Mouse (Mus musculus): ENCODE measurements around the gene Olfr984. TPM values are rescaled to one million over a fixed set of nuclear protein-coding genes. Genes with fewer than 3 reads are reported as not detected.

Olfr984 gene
- not detected in 2 replicates for polyA plus RNA-seq (2014; fragmentation: Nextera tagmentation; extraction: Ambion mirVana)

GRCm38 (mm10) chr9:40114106-40114505 lies at the start of gene Olfr984:
Gene Olfr984, minus strand, starts transcription at chr9:40114206.
- H3K27me3 ChIP-seq (ENCODE audit: control insufficient read depth, insufficient read depth, low read length): no peaks in the 10 kb centered on the region
- no peak within 1 kb of the TSS for H3K4me2 ChIP-seq (ENCODE audit: low read depth, low read length, severe bottlenecking)
- no peaks in the 10 kb centered on the region for H3K4me1 ChIP-seq (replicated peaks; ENCODE audit: control insufficient read depth, insufficient read depth, low read length)
- no peak within 1 kb of the TSS for H3K27ac ChIP-seq (ENCODE audit: low read depth, low read length)
- DNase-seq (ENCODE audit: low spot score) (no peak), ATAC-seq (replicated peaks; ENCODE audit: low FRiP score) (no peak)
- H3K4me3 ChIP-seq (ENCODE audit: low read depth, low read length): no peak within 1 kb of the TSS
- no peak within 1 kb of the TSS for H3K9ac ChIP-seq (ENCODE audit: low read length)
- 83% methylated on average over 2 of the region's 2 CpGs for WGBS
- no peaks in the 10 kb centered on the region for H3K9me3 ChIP-seq (ENCODE audit: control insufficient read depth, low read length)
- no peaks in the 10 kb centered on the region for H3K36me3 ChIP-seq (ENCODE audit: control insufficient read depth, insufficient read depth, low read length)

GRCm38 (mm10) chr9:40155118-40155644 lies 41.2 kb upstream of the Olfr984 start:
- ATAC-seq (replicated peaks; ENCODE audit: low FRiP score) (no peak), DNase-seq (ENCODE audit: low spot score) (no peak)
- no peak overlapping the region for H3K4me2 ChIP-seq (ENCODE audit: low read depth, low read length, severe bottlenecking)
- no peak overlapping the region for H3K9ac ChIP-seq (ENCODE audit: low read length)
- H3K4me1 ChIP-seq (replicated peaks; ENCODE audit: control insufficient read depth, insufficient read depth, low read length): no peaks in the 10 kb centered on the region
- no peaks in the 10 kb centered on the region for H3K9me3 ChIP-seq (ENCODE audit: control insufficient read depth, low read length)
- H3K27me3 ChIP-seq (ENCODE audit: control insufficient read depth, insufficient read depth, low read length): no peaks in the 10 kb centered on the region
- no peak overlapping the region for H3K4me3 ChIP-seq (ENCODE audit: low read depth, low read length)
- no peak overlapping the region for H3K27ac ChIP-seq (ENCODE audit: low read depth, low read length)
- H3K36me3 ChIP-seq (ENCODE audit: control insufficient read depth, insufficient read depth, low read length): no peaks in the 10 kb centered on the region
- 78% methylated on average over 4 of the region's 4 CpGs for WGBS

- no peak overlapping the region for H3K4me3 ChIP-seq (ENCODE audit: low read depth, low read length)
- H3K4me2 ChIP-seq (ENCODE audit: low read depth, low read length, severe bottlenecking): no peak overlapping the region
- no peaks in the 10 kb centered on the region for H3K9me3 ChIP-seq (ENCODE audit: control insufficient read depth, low read length)
- H3K27ac ChIP-seq (ENCODE audit: low read depth, low read length): no peak overlapping the region
- no peaks in the 10 kb centered on the region for H3K4me1 ChIP-seq (replicated peaks; ENCODE audit: control insufficient read depth, insufficient read depth, low read length)
- 48% methylated on average over 1 of the region's 1 CpGs for WGBS
- H3K27me3 ChIP-seq (ENCODE audit: control insufficient read depth, insufficient read depth, low read length): no peaks in the 10 kb centered on the region
- no peak overlapping the region for H3K9ac ChIP-seq (ENCODE audit: low read length)
- DNase-seq (ENCODE audit: low spot score): no peak
- H3K36me3 ChIP-seq (ENCODE audit: control insufficient read depth, insufficient read depth, low read length): no peaks in the 10 kb centered on the region
- no peak for ATAC-seq (replicated peaks; ENCODE audit: low FRiP score)
Observed at GRCm38 (mm10) chr9:40141544-40141943, 27.5 kb upstream of the Olfr984 start.

GRCm38 (mm10) chr9:40139484-40139883 lies 25.5 kb upstream of the Olfr984 start:
- WGBS: 72% methylated on average over 4 of the region's 4 CpGs

GRCm38 (mm10) chr9:40136987-40137688 lies 23.1 kb upstream of the Olfr984 start:
- no peak overlapping the region for H3K9ac ChIP-seq (ENCODE audit: low read length)
- H3K4me2 ChIP-seq (ENCODE audit: low read depth, low read length, severe bottlenecking): no peak overlapping the region
- ATAC-seq (replicated peaks; ENCODE audit: low FRiP score) (no peak), DNase-seq (ENCODE audit: low spot score) (no peak)
- H3K27me3 ChIP-seq (ENCODE audit: control insufficient read depth, insufficient read depth, low read length): no peaks in the 10 kb centered on the region
- no peak overlapping the region for H3K4me3 ChIP-seq (ENCODE audit: low read depth, low read length)
- WGBS: 81% methylated on average over 6 of the region's 6 CpGs
- no peak overlapping the region for H3K27ac ChIP-seq (ENCODE audit: low read depth, low read length)
- no peaks in the 10 kb centered on the region for H3K36me3 ChIP-seq (ENCODE audit: control insufficient read depth, insufficient read depth, low read length)
- no peaks in the 10 kb centered on the region for H3K9me3 ChIP-seq (ENCODE audit: control insufficient read depth, low read length)
- no peaks in the 10 kb centered on the region for H3K4me1 ChIP-seq (replicated peaks; ENCODE audit: control insufficient read depth, insufficient read depth, low read length)

More at GRCm38 (mm10) chr9:40139484-40139883, 25.5 kb upstream of the Olfr984 start:
- Histone ChIP-seq H3K4me1 (replicated peaks; ENCODE audit: control insufficient read depth, insufficient read depth, low read length) (no peaks in the 10 kb centered on the region), H3K27ac (ENCODE audit: low read depth, low read length) (no peak overlapping the region), H3K9ac (ENCODE audit: low read length) (no peak overlapping the region), H3K27me3 (ENCODE audit: control insufficient read depth, insufficient read depth, low read length) (no peaks in the 10 kb centered on the region), H3K4me3 (ENCODE audit: low read depth, low read length) (no peak overlapping the region), H3K9me3 (ENCODE audit: control insufficient read depth, low read length) (no peaks in the 10 kb centered on the region), H3K4me2 (ENCODE audit: low read depth, low read length, severe bottlenecking) (no peak overlapping the region), H3K36me3 (ENCODE audit: control insufficient read depth, insufficient read depth, low read length) (no peaks in the 10 kb centered on the region)
- ATAC-seq (replicated peaks; ENCODE audit: low FRiP score): no peak
- no peak for DNase-seq (ENCODE audit: low spot score)

- H3K27ac ChIP-seq (ENCODE audit: low read depth, low read length): no peak overlapping the region
- no peak overlapping the region for H3K4me2 ChIP-seq (ENCODE audit: low read depth, low read length, severe bottlenecking)
- H3K9me3 ChIP-seq (ENCODE audit: control insufficient read depth, low read length): no peaks in the 10 kb centered on the region
- no peak overlapping the region for H3K9ac ChIP-seq (ENCODE audit: low read length)
- ATAC-seq (replicated peaks; ENCODE audit: low FRiP score) (no peak), DNase-seq (ENCODE audit: low spot score) (no peak)
- H3K4me3 ChIP-seq (ENCODE audit: low read depth, low read length): no peak overlapping the region
- no peaks in the 10 kb centered on the region for H3K27me3 ChIP-seq (ENCODE audit: control insufficient read depth, insufficient read depth, low read length)
- WGBS: 95% methylated on average over 1 of the region's 1 CpGs
- no peaks in the 10 kb centered on the region for H3K4me1 ChIP-seq (replicated peaks; ENCODE audit: control insufficient read depth, insufficient read depth, low read length)
- no peaks in the 10 kb centered on the region for H3K36me3 ChIP-seq (ENCODE audit: control insufficient read depth, insufficient read depth, low read length)
Observed at GRCm38 (mm10) chr9:40130556-40130955, 16.6 kb upstream of the Olfr984 start.

- H3K9me3 ChIP-seq (ENCODE audit: control insufficient read depth, low read length): no peaks in the 10 kb centered on the region
- no peak within 1 kb of the TSS for H3K9ac ChIP-seq (ENCODE audit: low read length)
- H3K4me3 ChIP-seq (ENCODE audit: low read depth, low read length): no peak within 1 kb of the TSS
- H3K4me2 ChIP-seq (ENCODE audit: low read depth, low read length, severe bottlenecking): no peak within 1 kb of the TSS
- no peaks in the 10 kb centered on the region for H3K36me3 ChIP-seq (ENCODE audit: control insufficient read depth, insufficient read depth, low read length)
- ATAC-seq (replicated peaks; ENCODE audit: low FRiP score) (no peak), DNase-seq (ENCODE audit: low spot score) (no peak)
- 88% methylated on average over 1 of the region's 1 CpGs for WGBS
- no peak within 1 kb of the TSS for H3K27ac ChIP-seq (ENCODE audit: low read depth, low read length)
- H3K27me3 ChIP-seq (ENCODE audit: control insufficient read depth, insufficient read depth, low read length): no peaks in the 10 kb centered on the region
- no peaks in the 10 kb centered on the region for H3K4me1 ChIP-seq (replicated peaks; ENCODE audit: control insufficient read depth, insufficient read depth, low read length)
Observed at GRCm38 (mm10) chr9:40130084-40130483, 16.1 kb upstream of the Olfr984 start, which contains the start of gene Olfr985. Gene Olfr985, minus strand, starts transcription at chr9:40130184.

GRCm38 (mm10) chr9:40117287-40117659 lies 3.3 kb upstream of the Olfr984 start:
- Histone ChIP-seq H3K9me3 (ENCODE audit: control insufficient read depth, low read length) (no peaks in the 10 kb centered on the region), H3K36me3 (ENCODE audit: control insufficient read depth, insufficient read depth, low read length) (no peaks in the 10 kb centered on the region), H3K4me3 (ENCODE audit: low read depth, low read length) (no peak overlapping the region), H3K9ac (ENCODE audit: low read length) (no peak overlapping the region), H3K4me2 (ENCODE audit: low read depth, low read length, severe bottlenecking) (no peak overlapping the region), H3K4me1 (replicated peaks; ENCODE audit: control insufficient read depth, insufficient read depth, low read length) (no peaks in the 10 kb centered on the region), H3K27ac (ENCODE audit: low read depth, low read length) (no peak overlapping the region), H3K27me3 (ENCODE audit: control insufficient read depth, insufficient read depth, low read length) (no peaks in the 10 kb centered on the region)
- 87% methylated on average over 5 of the region's 5 CpGs for WGBS
- ATAC-seq (replicated peaks; ENCODE audit: low FRiP score) (no peak), DNase-seq (ENCODE audit: low spot score) (no peak)

Measured in forebrain, embryonic 11.5 days (tissue).